8 mouse cellular contexts compared by ENCODE assay signal in the genomic region with DNA sequence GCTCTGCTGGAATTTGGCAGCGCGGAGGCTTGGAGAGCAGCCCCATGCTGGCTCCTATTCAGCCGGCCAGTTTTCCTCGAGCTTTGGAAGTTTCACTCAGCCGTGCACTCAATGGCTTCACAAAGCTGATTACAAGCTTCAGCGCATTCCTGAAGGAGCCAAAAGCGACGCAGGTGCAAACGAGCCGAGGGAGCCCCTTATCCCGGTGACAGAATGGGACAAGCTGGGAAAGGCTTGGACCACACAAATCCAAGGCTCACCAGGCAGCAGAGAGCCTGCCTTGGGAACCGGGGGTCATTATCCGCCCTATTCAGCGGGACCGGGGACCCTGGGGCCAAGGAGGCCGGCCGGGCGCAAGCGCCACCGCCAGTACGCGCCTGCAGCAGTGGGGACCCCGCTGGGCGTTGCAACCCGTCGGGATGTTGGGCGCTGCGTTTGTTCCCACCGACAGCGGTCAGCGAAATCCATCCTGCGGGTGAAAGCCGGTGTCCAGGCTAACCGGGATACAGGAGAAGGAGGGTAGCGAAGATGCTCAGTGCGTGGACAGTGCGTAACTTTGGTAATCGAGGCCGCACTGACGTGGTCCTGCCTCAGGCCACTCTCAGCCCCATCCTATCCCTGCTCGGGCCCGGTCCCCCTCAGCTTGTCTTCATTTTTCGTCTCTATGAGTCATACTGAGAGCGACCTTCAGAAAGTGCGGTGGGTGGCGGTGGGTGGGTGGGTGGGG. TPM values are rescaled to one million over a fixed set of nuclear protein-coding genes. Genes with fewer than 3 reads are reported as not detected.
DNase-seq lines count a peak whose midpoint lies in the region; ATAC-seq lines count a peak whose summit lies in the region.

No protein-coding gene starts in this region.

- H3K4me1 ChIP-seq in embryonic facial prominence, embryonic 13.5 days, result peaks cover 24% of the 10 kb centered on the region

- under 1% methylated on average over 46 of the region's 46 CpGs for WGBS in embryonic facial prominence, embryonic 13.5 days

- peaks cover 98% of the 10 kb centered on the region for H3K27me3 ChIP-seq in embryonic facial prominence, embryonic 13.5 days

- intact Hi-C loops in heart, postnatal 14 days (cut with DNase I), result no loop called here
- intact Hi-C loops in left cerebral cortex, postnatal 4 days (cut with DNase I), result no loop called here

- DNase-seq in ovary, postnatal 36 days (ENCODE audit: low spot score), result peak; percentile 26
- DNase-seq in ovary, postnatal 10 days (ENCODE audit: low spot score), result no peak
- DNase-seq in heart, postnatal 14 days, result peak; percentile 43 to 59
- peak; percentile 83 for DNase-seq in left cerebral cortex, postnatal 4 days
- DNase-seq in right cerebral cortex, adult 2 months (ENCODE audit: low spot score in 2 of 2), result peak; percentile 43 to 63
- no peak for DNase-seq in natural killer cell, adult 2 months (ENCODE audit: low spot score in 2 of 2)
- DNase-seq in urinary bladder, postnatal 10 days (ENCODE audit: low spot score), result no peak

- H3K27ac ChIP-seq in embryonic facial prominence, embryonic 13.5 days, result no peak overlapping the region

- no peak overlapping the region for H3K9ac ChIP-seq in embryonic facial prominence, embryonic 13.5 days

- H3K4me3 ChIP-seq in embryonic facial prominence, embryonic 13.5 days, result peak overlapping the region; percentile 13; the same call in 1 of the 2 replicates

- no peaks in the 10 kb centered on the region for H3K9me3 ChIP-seq in embryonic facial prominence, embryonic 13.5 days

- peak overlapping the region; percentile 41 for H3K4me2 ChIP-seq in embryonic facial prominence, embryonic 13.5 days

- H3K36me3 ChIP-seq in embryonic facial prominence, embryonic 13.5 days, result no peaks in the 10 kb centered on the region

- no peak for ATAC-seq in embryonic facial prominence, embryonic 13.5 days (ENCODE audit: insufficient number of reproducible peaks, insufficient read depth, low FRiP score, low TSS enrichment, low read depth)

RNA-seq across cellular contexts. Expression of a gene that starts 35.2 kb away (rescaled TPM):
- polyA plus RNA-seq in embryonic facial prominence, embryonic 13.5 days (2015; fragmentation: Nextera tagmentation; extraction: Ambion mirVana), result not detected in 2 replicates
- total RNA-seq in heart, postnatal 14 days (2021), result not detected
- total RNA-seq in left cerebral cortex, postnatal 4 days (2021), result 10 to 100 TPM; 15.0 to 20.7 TPM

Comparison
In these comparisons a context has a peak if more than half of its experiments do, and no peak if none do; other contexts are left out.
1. DNase-seq: peak in ovary, postnatal 36 days (single experiment), heart, postnatal 14 days (2 of 2), left cerebral cortex, postnatal 4 days (single experiment) and right cerebral cortex, adult 2 months (2 of 2); none in ovary, postnatal 10 days (single experiment), natural killer cell, adult 2 months (0 of 2) and urinary bladder, postnatal 10 days (single experiment).
2. RNA of a gene that starts 35.2 kb away (total RNA-seq): 15.0 to 20.7 TPM in left cerebral cortex, postnatal 4 days; not detected in heart, postnatal 14 days; every median in the first group is over 10 times any median in the second.